Mouse (Mus musculus) liver, embryonic 14.5 days (tissue): ENCODE results near the gene Slc9a1.

Experiments used
- CTCF ChIP-seq: IDR thresholded peaks from 2 replicates; pipeline ENCODE4 v1.5.1; 2016; ENCODE audit warnings: antibody characterized with exemption, low read depth, control low read depth
- EP300 ChIP-seq: IDR thresholded peaks from 2 replicates; pipeline ENCODE4 v1.6.1; 2016; ENCODE audit warnings: antibody characterized with exemption, low read depth

- TF ChIP-seq CTCF: no peak
- no peak for TF ChIP-seq EP300
Measured at GRCm38 (mm10) chr4:133426141-133426540, 56.6 kb downstream of the Slc9a1 start.
